Mouse (Mus musculus) ES-E14 (cell line): ENCODE measurements around the gene Galnt6. TPM values are rescaled to one million over a fixed set of nuclear protein-coding genes. Genes with fewer than 3 reads are reported as not detected.
"Not testable (repeated sequence)": the region's sequence is repeated elsewhere in the genome, so short reads cannot be mapped to it uniquely, and the experiment has no call there.

Experiments used
- DNase-seq: peaks from one replicate; pipeline ENCODE4 v3.0.0-alpha.2; 2013; ENCODE audit warnings: low read depth, low spot score
- H3K27ac ChIP-seq: 2 replicates; pipeline ENCODE4 v1.5.1; 2012; ENCODE audit warnings: low read depth, mild to moderate bottlenecking, low read length, moderate library complexity, mixed read lengths; ENCODE audit not compliant: poor library complexity, insufficient read depth, severe bottlenecking
- H3K36me3 ChIP-seq: 2 replicates; pipeline ENCODE4 v1.6.1; 2012; ENCODE audit warnings: mild to moderate bottlenecking, low read length, moderate library complexity, mixed read lengths; ENCODE audit not compliant: control insufficient read depth, poor library complexity, insufficient read depth, severe bottlenecking
- H3K4me1 ChIP-seq, 2 experiments: fragments of 150-350 bp in 1 of 2; sonication (generic) in 1 of 2; 2 replicates each; pipeline ENCODE4 v1.6.1; 2012; ENCODE audit warnings: low read length in 2 of 2, mild to moderate bottlenecking in 1 of 2, mixed read lengths in 1 of 2; ENCODE audit not compliant: control insufficient read depth in 2 of 2, insufficient read depth in 2 of 2, poor library complexity in 1 of 2
- H3K4me3 ChIP-seq, 2 experiments: fragments of 150-350 bp in 1 of 2; sonication (generic) in 1 of 2; 2 replicates each; pipeline ENCODE4 v1.5.1; 2012; ENCODE audit warnings: low read length in 2 of 2, low read depth in 1 of 2, mild to moderate bottlenecking in 1 of 2, mixed read lengths in 1 of 2; ENCODE audit not compliant: insufficient read depth in 1 of 2, poor library complexity in 1 of 2, severe bottlenecking in 1 of 2
- H3K9ac ChIP-seq: 2 replicates; pipeline ENCODE4 v1.6.1; 2012; ENCODE audit warnings: low read depth, mild to moderate bottlenecking, low read length, mixed read lengths; ENCODE audit not compliant: poor library complexity, insufficient read depth, severe bottlenecking
- H3K9me3 ChIP-seq: fragments of 150-350 bp; sonication (generic); 2 replicates; pipeline ENCODE4 v1.6.1; 2012; ENCODE audit warnings: low read depth, mild to moderate bottlenecking, low read length; ENCODE audit not compliant: control insufficient read depth, insufficient read depth
- CHD2 ChIP-seq: IDR thresholded peaks from 2 replicates; pipeline ENCODE4 v1.6.1; 2014; ENCODE audit warnings: mild to moderate bottlenecking, low read depth, low read length, inconsistent platforms
- HCFC1 ChIP-seq: IDR thresholded peaks from 2 replicates; pipeline ENCODE4 v1.6.1; 2012; ENCODE audit warnings: low read length, inconsistent platforms, borderline replicate concordance; ENCODE audit not compliant: insufficient read depth
- MAFK ChIP-seq: IDR thresholded peaks from 2 replicates; pipeline ENCODE4 v1.6.1; 2014; ENCODE audit warnings: mild to moderate bottlenecking, low read depth, low read length, inconsistent platforms; ENCODE audit not compliant: insufficient read depth
- ZC3H11A ChIP-seq: IDR thresholded peaks from 2 replicates; pipeline ENCODE4 v1.6.1; 2012; ENCODE audit warnings: low read depth, mild to moderate bottlenecking, inconsistent platforms, low read length, borderline replicate concordance
- ZNF384 ChIP-seq: IDR thresholded peaks from 2 replicates; pipeline ENCODE4 v1.6.1; 2012; ENCODE audit warnings: low read depth, low read length, inconsistent platforms
- in situ Hi-C, 2 experiments: fragments of 600-800 bp; cut with MboI; formaldehyde crosslinking; loops; one replicate each; pipeline ENCODE4 v1.15.1; 2025; ENCODE audit warnings: low sequenced_read_pairs in 2 of 2, inconsistent platforms in 1 of 2; ENCODE audit not compliant: unreplicated experiment in 2 of 2
- total RNA-seq: library from RNA; depleted of rRNA; stranded (reverse); fragments of 300-350 nt; gene quantifications from 2 replicates; pipeline ENCODE4 v1.2.3, GENCODE M21; 2012; rRNA removed

Gene Galnt6
- 18.2 and 39.0 TPM in 2 replicates for total RNA-seq

GRCm38 (mm10) chr15:100729281-100729985 is at the start of gene Galnt6:
TSS of gene Galnt6 (minus strand) at chr15:100729376.
- H3K27ac ChIP-seq, result no peak within 1 kb of the TSS
- no peak for TF ChIP-seq MAFK
- no peak for TF ChIP-seq HCFC1
- TF ChIP-seq CHD2, result no peak
- no peak for TF ChIP-seq ZC3H11A
- no peak for TF ChIP-seq ZNF384
- no peak for DNase-seq
- H3K4me3 ChIP-seq, result peak within 1 kb of the TSS; percentile 29 to 80; a peak in 3 of 4 replicates
- peak within 1 kb of the TSS; percentile 54 for H3K9ac ChIP-seq
- in situ Hi-C loops, result no loop called here
- no peaks in the 10 kb centered on the region for H3K9me3 ChIP-seq
- peaks cover 1 to 12% of the 10 kb centered on the region in 2 experiments; a peak in 1 of 4 replicates for H3K4me1 ChIP-seq
- no peaks in the 10 kb centered on the region for H3K36me3 ChIP-seq

GRCm38 (mm10) chr15:100777020-100778016 is 48.1 kb upstream of the Galnt6 start:
- Histone ChIP-seq H3K4me1 (peaks cover 4 to 31% of the 10 kb centered on the region in 2 experiments; a peak in 3 of 4 replicates), H3K9me3 (no peaks in the 10 kb centered on the region), H3K27ac (no peak overlapping the region), H3K36me3 (no peaks in the 10 kb centered on the region), H3K4me3 (no peak overlapping the region), H3K9ac (no peak overlapping the region)
- TF ChIP-seq HCFC1 (no peak), MAFK (no peak), ZNF384 (no peak), ZC3H11A (no peak), CHD2 (no peak)
- in situ Hi-C loops, result no loop called here
- DNase-seq, result no peak

GRCm38 (mm10) chr15:100776424-100776823 is 47.2 kb upstream of the Galnt6 start:
- Histone ChIP-seq H3K4me1 (peaks cover 4 to 31% of the 10 kb centered on the region in 2 experiments; a peak in 3 of 4 replicates), H3K9ac (no peak overlapping the region), H3K9me3 (no peaks in the 10 kb centered on the region), H3K4me3 (no peak overlapping the region), H3K36me3 (no peaks in the 10 kb centered on the region), H3K27ac (no peak overlapping the region)
- no peak for DNase-seq
- in situ Hi-C loops, result no loop called here
- no peak for TF ChIP-seq CHD2
- no peak for TF ChIP-seq HCFC1
- no peak for TF ChIP-seq ZC3H11A
- no peak for TF ChIP-seq ZNF384
- no peak for TF ChIP-seq MAFK

DNA sequence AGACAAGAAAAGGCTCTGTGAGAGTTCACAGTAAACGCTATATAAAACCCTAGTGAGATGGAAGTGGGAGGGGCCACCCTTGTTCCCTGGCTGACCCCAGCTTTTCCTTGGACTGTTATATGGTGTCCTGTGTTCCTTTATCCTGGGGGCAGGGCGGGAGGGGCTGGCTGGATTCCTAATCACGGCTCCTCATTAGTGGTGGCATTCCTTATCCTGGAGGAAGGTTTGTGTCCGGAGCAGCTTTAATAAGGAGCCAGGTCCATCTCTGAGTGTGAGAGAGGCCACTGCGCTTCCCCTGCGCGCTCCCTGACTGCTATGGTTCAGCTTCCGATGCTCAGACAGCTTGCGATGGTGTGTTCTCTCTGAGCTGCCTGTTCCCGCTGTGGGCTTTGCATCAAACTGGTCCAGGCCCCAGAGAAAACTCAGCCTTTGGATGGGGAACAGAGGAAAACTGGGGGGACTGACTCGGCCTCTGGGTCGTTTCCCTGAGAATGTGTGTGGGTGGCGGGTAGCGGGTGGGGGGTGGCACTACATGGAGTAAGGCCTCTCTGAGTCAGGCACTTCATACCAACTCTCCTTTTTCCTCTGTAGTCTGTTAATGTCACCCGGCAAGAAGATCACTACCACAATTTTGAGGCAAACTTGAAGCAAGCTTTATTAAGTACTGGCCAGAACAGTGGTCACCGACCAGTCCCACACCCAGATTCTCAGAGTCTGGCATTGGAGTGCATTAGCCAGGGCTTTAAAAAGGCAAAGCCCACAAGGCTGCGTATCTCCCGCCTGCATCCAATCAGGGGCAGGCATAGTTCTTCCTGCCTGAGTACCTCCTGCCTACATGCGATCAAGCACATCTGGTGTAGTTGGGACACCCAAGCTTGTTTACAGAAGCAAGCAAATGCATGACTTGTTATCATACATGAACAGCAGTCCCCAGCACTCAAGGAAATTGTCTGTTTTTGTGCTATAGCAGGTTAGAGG is 46.3 kb upstream of the Galnt6 start:
- peaks cover 4 to 29% of the 10 kb centered on the region in 2 experiments; a peak in 3 of 4 replicates for H3K4me1 ChIP-seq
- H3K36me3 ChIP-seq, result no peaks in the 10 kb centered on the region
- no peak for DNase-seq
- H3K4me3 ChIP-seq, result peak overlapping the region in 1 of 2 experiments; percentile 15; a peak in 1 of 4 replicates
- no peak for TF ChIP-seq CHD2
- TF ChIP-seq ZNF384, result no peak
- TF ChIP-seq MAFK, result no peak
- TF ChIP-seq HCFC1, result no peak
- no peak for TF ChIP-seq ZC3H11A
- peak overlapping the region; percentile 0; the same call in 1 of the 2 replicates for H3K9ac ChIP-seq
- H3K9me3 ChIP-seq, result no peaks in the 10 kb centered on the region
- no peak overlapping the region for H3K27ac ChIP-seq
- in situ Hi-C loops, result no loop called here

DNA sequence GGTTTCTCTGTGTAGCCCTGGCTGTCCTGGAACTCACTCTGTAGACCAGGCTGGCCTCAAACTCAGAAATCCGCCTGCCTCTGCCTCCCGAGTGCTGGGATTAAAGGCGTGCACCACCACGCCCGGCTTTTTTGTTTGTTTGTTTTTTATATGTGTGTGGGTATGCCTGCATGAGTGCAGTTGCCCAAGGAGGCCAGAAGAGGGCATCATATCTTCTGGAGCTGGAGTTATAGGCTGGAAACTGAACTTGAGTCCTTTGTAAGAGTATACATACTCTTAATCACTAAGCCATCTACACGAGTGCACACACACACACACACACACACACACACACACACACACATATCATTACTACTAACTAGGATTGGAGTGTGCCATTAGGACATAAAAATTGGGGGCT is 44.7 kb upstream of the Galnt6 start:
- H3K4me3 ChIP-seq, in situ Hi-C loops, H3K9ac ChIP-seq, H3K36me3 ChIP-seq, H3K27ac ChIP-seq, DNase-seq, H3K9me3 ChIP-seq: not testable (repeated sequence)
- H3K4me1 ChIP-seq, result peaks cover 0 to 16% of the 10 kb centered on the region in 2 experiments; a peak in 3 of 4 replicates
